ENCODE assay signal across 19 mouse cellular contexts in the genomic region with DNA sequence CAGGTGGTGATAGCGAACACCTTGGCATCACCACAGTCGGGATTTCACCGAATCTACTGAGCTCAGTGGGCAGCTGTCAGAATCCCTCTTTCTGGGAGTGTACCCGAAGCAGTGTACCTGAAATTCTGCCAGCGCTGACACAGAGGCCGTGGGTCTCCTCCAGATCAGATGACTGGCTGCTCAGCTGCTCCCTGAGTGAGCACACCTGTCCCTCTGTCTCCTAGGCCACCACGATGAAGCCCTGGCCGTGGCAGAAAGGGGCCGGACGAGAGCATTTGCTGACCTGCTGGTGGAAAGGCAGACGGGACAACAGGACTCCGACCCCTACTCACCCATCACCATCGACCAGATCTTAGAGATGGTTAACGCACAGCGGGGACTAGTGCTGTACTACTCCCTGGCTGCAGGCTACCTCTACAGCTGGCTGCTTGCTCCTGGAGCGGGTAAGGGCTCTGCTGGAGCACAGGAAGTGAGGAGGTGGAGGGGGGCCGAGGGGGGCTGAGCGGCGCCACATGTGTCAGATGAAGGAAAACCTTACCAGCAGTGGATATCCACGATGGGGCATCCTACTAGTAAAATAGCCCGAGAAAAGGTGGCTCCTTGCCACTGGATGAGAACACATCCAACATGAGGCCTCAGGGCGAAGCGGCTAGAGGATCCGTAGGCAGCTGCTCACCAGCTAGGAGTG.
A peak's percentile ranks its signal among the peaks of the same experiment; 100 is the strongest.
DNase-seq lines count a peak whose midpoint lies in the region; ATAC-seq and TF ChIP-seq lines count a peak whose summit lies in the region.
"Had no signal": no experiment of that assay in that cellular context is flagged by ENCODE, and none has a peak within 500 bp of the region (broad histone marks: within the 10 kb centered on the region; RNA-seq: fewer than 3 reads in every experiment).

No protein-coding gene starts in this region.

- H3K36me3 ChIP-seq in midbrain, embryonic 15.5 days (replicated peaks) = peaks cover 11% of the 10 kb centered on the region
- H3K36me3 ChIP-seq in midbrain, embryonic 16.5 days (ENCODE audit: control insufficient read depth, insufficient read depth, low read length) = peaks cover 16% of the 10 kb centered on the region; the same call in 1 of the 2 replicates
- H3K36me3 ChIP-seq in embryonic facial prominence, embryonic 14.5 days (ENCODE audit: control insufficient read depth, insufficient read depth, low read length) = peaks cover 70% of the 10 kb centered on the region
- H3K36me3 ChIP-seq in myocyte (ENCODE audit: control insufficient read depth, insufficient read depth) = peaks cover 4% of the 10 kb centered on the region
- H3K36me3 ChIP-seq: hindbrain, embryonic 15.5 days had no signal

- no peak overlapping the region for H3K27ac ChIP-seq in gastrocnemius, adult 2 months
- H3K27ac ChIP-seq in midbrain, embryonic 15.5 days = 0 out of 2 replicates have a peak overlapping the region, but pooled peaks have one; percentile 1
- H3K27ac ChIP-seq in midbrain, embryonic 16.5 days (ENCODE audit: low read length) = no peak overlapping the region
- H3K27ac ChIP-seq in embryonic facial prominence, embryonic 14.5 days (replicated peaks; ENCODE audit: low read depth, low read length) = no peak overlapping the region; the same call in 1 of the 2 replicates
- H3K27ac ChIP-seq: heart, embryonic 15.5 days; hindbrain, embryonic 15.5 days had no signal

- no peak for ATAC-seq in midbrain, embryonic 15.5 days (replicated peaks)
- no peak for ATAC-seq in midbrain, embryonic 16.5 days
- no peak for ATAC-seq in embryonic facial prominence, embryonic 14.5 days (ENCODE audit: low read depth)

- H3K4me3 ChIP-seq in gastrocnemius, adult 2 months = no peak overlapping the region
- H3K4me3 ChIP-seq in midbrain, embryonic 15.5 days = no peak overlapping the region
- no peak overlapping the region for H3K4me3 ChIP-seq in midbrain, embryonic 16.5 days (ENCODE audit: low read depth, low read length)
- no peak overlapping the region for H3K4me3 ChIP-seq in embryonic facial prominence, embryonic 14.5 days (ENCODE audit: low read depth, low read length)
- H3K4me3 ChIP-seq in myocyte = no peak overlapping the region
- H3K4me3 ChIP-seq: heart, embryonic 15.5 days; hindbrain, embryonic 15.5 days had no signal

- H3K9me3 ChIP-seq in midbrain, embryonic 15.5 days = no peaks in the 10 kb centered on the region
- H3K9me3 ChIP-seq in midbrain, embryonic 16.5 days (replicated peaks; ENCODE audit: control insufficient read depth, low read length, poor library complexity, severe bottlenecking) = no peaks in the 10 kb centered on the region
- no peaks in the 10 kb centered on the region for H3K9me3 ChIP-seq in embryonic facial prominence, embryonic 14.5 days (ENCODE audit: control insufficient read depth, low read length)
- H3K9me3 ChIP-seq: heart, embryonic 15.5 days; hindbrain, embryonic 15.5 days had no signal

- WGBS in midbrain, embryonic 15.5 days = 75% methylated on average over 24 of the region's 24 CpGs
- 77% methylated on average over 24 of the region's 24 CpGs for WGBS in midbrain, embryonic 16.5 days
- WGBS in embryonic facial prominence, embryonic 14.5 days = 41% methylated on average over 24 of the region's 24 CpGs

- H3K9ac ChIP-seq in midbrain, embryonic 15.5 days = no peak overlapping the region
- no peak overlapping the region for H3K9ac ChIP-seq in midbrain, embryonic 16.5 days (ENCODE audit: low read depth, low read length)
- peak overlapping the region; percentile 41; the same call in 1 of the 2 replicates for H3K9ac ChIP-seq in embryonic facial prominence, embryonic 14.5 days (ENCODE audit: low read depth, low read length)
- H3K9ac ChIP-seq: heart, embryonic 15.5 days; hindbrain, embryonic 15.5 days; lung, embryonic 14.5 days had no signal

- H3K4me1 ChIP-seq in midbrain, embryonic 15.5 days = peaks cover 40% of the 10 kb centered on the region
- H3K4me1 ChIP-seq in midbrain, embryonic 16.5 days (ENCODE audit: control insufficient read depth, insufficient read depth, low read length) = peaks cover 14% of the 10 kb centered on the region
- H3K4me1 ChIP-seq in embryonic facial prominence, embryonic 14.5 days (ENCODE audit: control insufficient read depth, insufficient read depth, low read length) = peaks cover 21% of the 10 kb centered on the region

- no peaks in the 10 kb centered on the region for H3K79me2 ChIP-seq in myocyte (ENCODE audit: control insufficient read depth, insufficient read depth)

- no peak for TF ChIP-seq CTCF in gastrocnemius, adult 2 months (IDR thresholded peaks at IDR 0.05)

- H3K27me3 ChIP-seq in midbrain, embryonic 15.5 days (replicated peaks) = no peaks in the 10 kb centered on the region
- H3K27me3 ChIP-seq in midbrain, embryonic 16.5 days (ENCODE audit: control insufficient read depth, insufficient read depth, low read depth, low read length) = no peaks in the 10 kb centered on the region
- H3K27me3 ChIP-seq in embryonic facial prominence, embryonic 14.5 days (replicated peaks; ENCODE audit: control insufficient read depth, insufficient read depth, low read length) = no peaks in the 10 kb centered on the region
- H3K27me3 ChIP-seq in myocyte (ENCODE audit: control insufficient read depth, insufficient read depth, insufficient read length) = no peaks in the 10 kb centered on the region
- H3K27me3 ChIP-seq: heart, embryonic 15.5 days; hindbrain, embryonic 15.5 days had no signal

- no peak overlapping the region for H3ac ChIP-seq in myocyte (ENCODE audit: control insufficient read depth, insufficient read length)

- intact Hi-C loops in gastrocnemius, adult 2 months (cut with DNase I) = no loop called here

- H3K4me2 ChIP-seq in midbrain, embryonic 15.5 days = no peak overlapping the region
- no peak overlapping the region for H3K4me2 ChIP-seq in midbrain, embryonic 16.5 days (ENCODE audit: low read length)
- no peak overlapping the region for H3K4me2 ChIP-seq in embryonic facial prominence, embryonic 14.5 days (ENCODE audit: low read depth, low read length)
- no peak overlapping the region for H3K4me2 ChIP-seq in myocyte (ENCODE audit: low read depth)
- H3K4me2 ChIP-seq: heart, embryonic 15.5 days; hindbrain, embryonic 15.5 days; lung, embryonic 14.5 days had no signal

- DNase-seq in gastrocnemius, adult 2 months = peak; percentile 43
- no peak for DNase-seq in gastrocnemius, postnatal 10 days
- DNase-seq in embryonic facial prominence, embryonic 14.5 days (ENCODE audit: low spot score) = no peak
- no peak for DNase-seq in cerebellum, postnatal 4 days (ENCODE audit: low spot score in 2 of 2)
- DNase-seq in kidney, adult 11 months = no peak
- DNase-seq: adrenal gland, adult 8-10 months; B cell, adult 2 months; cerebellum, postnatal 10 days; heart, adult 11 months; kidney, adult 2 months; kidney, postnatal 36 days; layer of hippocampus, adult 9-11 months; lung, embryonic 14.5 days; retina, postnatal 1 day had no signal

- TF ChIP-seq POLR2A in myocyte (IDR thresholded peaks at IDR 0.05; ENCODE audit: insufficient read length, low read depth) = no peak

TF ChIP-seq in myocyte, 11 proteins besides CTCF, POLR2A, EP300 and RAD21:
- TF ChIP-seq MYOG (IDR thresholded peaks at IDR 0.05; ENCODE audit: control insufficient read depth in 1 of 3, insufficient read depth in 1 of 3, insufficient read length in 2 of 3, low read depth in 2 of 3) (peak; percentile 9 to 87 (median 86)), MAX (IDR thresholded peaks at IDR 0.05; ENCODE audit: low read depth) (no peak), MYOD1 (IDR thresholded peaks at IDR 0.05; ENCODE audit: control insufficient read depth in 1 of 3, insufficient read length in 2 of 3, low read depth in 2 of 3) (peak in 2 of 3 experiments; percentile 79 to 90), SRF (IDR thresholded peaks at IDR 0.05; ENCODE audit: control insufficient read depth, insufficient read length, low read depth) (no peak)
